Mouse (Mus musculus) thymus, adult 2 months (tissue): ENCODE data around the gene Arl14ep.

Source experiments
- CTCF ChIP-seq: fragments of 200-500 bp; IDR thresholded peaks from 2 replicates; pipeline ENCODE4 v1.5.1; 2012; ENCODE audit warnings: mild to moderate bottlenecking, control low read depth, low read length, moderate library complexity, borderline replicate concordance; ENCODE audit not compliant: control insufficient read depth, poor library complexity, insufficient read depth; ENCODE audit errors: extremely low read depth
- POLR2A ChIP-seq: fragments of 200-500 bp; IDR thresholded peaks from 2 replicates; pipeline ENCODE4 v1.6.1; 2012; ENCODE audit warnings: mild to moderate bottlenecking, low read length, control low read depth, moderate library complexity; ENCODE audit not compliant: control insufficient read depth, poor library complexity, insufficient read depth; ENCODE audit errors: extremely low read depth

DNA sequence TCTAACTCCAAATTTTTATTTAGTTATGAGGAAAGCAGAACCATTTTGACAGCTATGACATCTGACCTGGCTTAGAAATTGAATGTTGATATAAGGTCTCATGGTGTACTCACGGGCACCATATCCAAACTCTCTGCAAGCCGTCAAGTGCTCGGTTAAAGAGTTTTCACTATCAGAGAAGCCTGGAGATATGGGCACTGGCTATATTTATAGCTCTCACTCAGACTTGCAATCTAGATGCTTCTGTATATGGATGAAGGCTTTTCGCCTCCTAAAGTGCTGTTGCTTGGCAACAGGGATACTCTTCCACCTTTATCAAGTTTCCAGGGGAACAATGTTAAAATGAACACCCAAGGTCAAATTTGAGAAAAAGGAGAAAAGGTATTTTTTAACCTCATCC lies 38.1 kb upstream of the Arl14ep start:
- TF ChIP-seq CTCF (no peak), POLR2A (no peak)
